Mouse (Mus musculus) MEL-GATA-1-ER (cell line): ENCODE measurements around the gene Camk2g.
"Not testable (repeated sequence)": the region's sequence is repeated elsewhere in the genome, so short reads cannot be mapped to it uniquely, and the experiment has no call there.

Experiments
- DNase-seq: peaks from one replicate; pipeline ENCODE4 v3.0.0-alpha.2; 2012; ENCODE audit warnings: low read depth; ENCODE audit errors: extremely low read depth

The Camk2g gene

DNA sequence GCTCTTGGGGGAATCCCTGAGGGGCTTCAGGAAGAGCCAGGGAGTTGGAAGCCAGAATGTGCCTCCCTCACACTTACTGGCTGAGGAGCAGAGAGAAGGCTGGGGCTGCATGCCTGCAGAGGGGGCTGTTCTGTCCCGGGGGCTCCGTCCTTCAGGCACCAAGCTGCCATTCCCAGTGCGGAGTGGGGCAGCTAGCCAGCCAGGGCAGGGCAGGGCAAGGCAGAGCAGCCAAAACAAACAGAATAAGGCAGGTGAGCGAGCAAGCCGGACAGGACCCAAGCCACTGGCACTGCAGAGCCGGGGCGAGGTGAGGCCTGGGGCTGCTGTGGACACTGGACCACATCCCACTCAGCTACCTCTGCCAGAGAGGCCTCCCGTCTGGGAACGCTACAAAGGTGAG, 52.6 kb downstream of the Camk2g start:
- DNase-seq, result no peak

GRCm38 (mm10) chr14:20738511-20738910, 55.4 kb downstream of the Camk2g start:
- DNase-seq, result no peak

DNA sequence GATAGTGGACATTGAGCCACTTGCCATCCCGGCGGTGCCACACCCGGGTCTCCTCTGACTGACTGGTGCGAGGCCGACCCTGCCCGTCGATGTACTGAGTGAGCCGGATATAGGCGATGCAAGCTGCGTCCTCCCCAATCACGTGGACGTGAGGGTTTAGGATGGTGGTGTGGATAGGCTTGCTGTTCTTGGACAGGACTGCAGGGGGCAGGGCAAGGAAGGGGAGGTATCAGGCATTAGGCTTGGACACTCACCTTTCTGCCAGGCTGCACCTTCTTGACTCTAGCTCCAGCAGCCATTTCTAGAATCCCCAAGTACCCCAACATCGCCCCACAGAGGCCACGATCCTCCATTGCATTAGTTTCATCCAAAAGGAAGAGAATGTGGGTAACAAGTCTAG, 56.6 kb downstream of the Camk2g start:
- DNase-seq, result peak; percentile 10

- DNase-seq, result no peak
These were observed 57.9 kb downstream of the Camk2g start for GRCm38 (mm10) chr14:20735892-20736390.

GRCm38 (mm10) chr14:20735052-20735451, 58.8 kb downstream of the Camk2g start:
- no peak for DNase-seq

- DNase-seq, result peak; percentile 67
These were observed 59.7 kb downstream of the Camk2g start, which contains the start of gene Ndst2 for GRCm38 (mm10) chr14:20733952-20734774. Ndst2 (minus strand) TSS chr14:20734562.

DNA sequence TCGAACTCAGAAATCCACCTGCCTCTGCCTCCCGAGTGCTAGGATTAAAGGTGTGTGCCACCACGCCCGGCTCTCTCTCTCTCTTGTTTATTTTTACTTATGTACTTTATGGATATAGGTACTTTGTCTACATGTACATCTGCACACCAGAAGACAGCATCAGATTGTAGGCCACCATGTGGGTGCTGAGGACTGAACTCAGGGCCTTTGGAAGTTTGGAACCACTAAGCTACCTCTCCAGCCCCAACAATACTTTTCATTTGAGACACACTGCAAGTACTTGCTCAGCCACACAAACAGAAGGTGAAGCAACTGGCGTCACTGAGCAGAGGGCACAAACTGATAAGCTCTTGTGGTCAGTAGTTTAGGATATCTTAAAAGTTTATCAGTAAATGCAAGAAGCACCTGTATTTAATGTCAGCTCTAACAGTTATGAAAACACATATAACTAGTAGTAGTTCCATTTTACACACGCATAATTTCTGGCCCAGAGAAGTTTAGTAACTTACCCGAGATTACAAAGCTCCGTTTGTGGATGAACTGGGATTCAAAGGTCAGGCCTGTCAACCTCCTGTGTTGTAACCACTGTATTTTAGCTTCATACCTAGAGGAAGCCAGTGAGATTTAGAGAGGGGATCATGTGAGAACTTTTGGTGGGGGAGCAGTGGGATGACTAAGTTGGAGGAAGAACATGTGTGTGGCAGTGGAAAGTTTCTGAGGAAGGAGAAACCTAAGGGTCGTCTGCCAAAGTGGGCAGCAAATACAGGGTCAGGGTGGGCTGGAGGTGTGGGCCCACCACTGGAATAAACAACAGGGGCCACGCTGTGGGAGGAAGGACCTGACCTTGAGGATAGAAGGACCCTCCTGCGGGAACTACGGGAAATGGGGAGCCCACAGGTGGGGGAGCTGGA, 60.6 kb downstream of the Camk2g start:
- peak; percentile 82 for DNase-seq

- no peak for DNase-seq
These were observed 62.9 kb downstream of the Camk2g start for GRCm38 (mm10) chr14:20730853-20731602.

- DNase-seq, result no peak
These were observed 64.0 kb downstream of the Camk2g start for GRCm38 (mm10) chr14:20729871-20730270.

- DNase-seq, result no peak
These were observed 68.1 kb downstream of the Camk2g start for GRCm38 (mm10) chr14:20725660-20726339.

DNA sequence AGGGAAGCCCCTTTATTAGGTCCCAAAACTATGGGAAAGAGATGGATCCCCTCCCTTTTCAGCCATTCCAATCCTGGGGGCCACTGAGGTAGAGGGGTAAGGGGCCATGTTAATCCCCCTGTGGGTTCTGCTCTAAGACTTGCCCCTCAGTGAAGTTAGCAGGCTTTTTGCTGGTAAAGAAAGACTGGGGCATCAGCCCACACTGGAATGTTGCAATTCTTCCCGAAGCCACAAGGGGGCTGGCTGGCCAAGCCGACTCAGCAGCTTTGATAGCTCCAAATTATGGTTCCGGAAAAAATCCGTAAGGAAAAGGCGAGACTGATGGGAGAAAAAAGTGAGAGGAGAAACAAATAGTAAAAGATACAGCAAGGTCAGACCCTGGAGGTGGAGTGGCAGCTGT, 69.8 kb downstream of the Camk2g start:
- DNase-seq, result no peak

DNA sequence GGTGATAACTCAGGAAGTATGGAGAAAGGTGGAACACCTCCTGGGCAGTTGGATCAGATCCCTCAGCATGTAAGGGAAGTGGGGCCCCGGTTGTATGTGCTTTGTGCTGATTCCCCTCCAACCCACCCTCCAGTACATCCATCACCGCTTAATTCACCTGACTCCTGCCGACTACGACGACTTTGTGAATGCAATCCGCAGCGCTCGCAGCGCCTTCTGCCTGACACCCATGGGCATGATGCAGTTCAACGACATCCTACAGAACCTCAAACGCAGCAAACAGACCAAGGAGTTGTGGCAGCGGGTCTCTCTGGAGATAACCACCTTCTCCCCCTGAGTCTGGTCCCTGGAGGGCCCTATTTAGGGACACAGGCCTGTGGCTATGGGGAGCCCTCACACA, 70.9 kb downstream of the Camk2g start:
- DNase-seq, result no peak

DNA sequence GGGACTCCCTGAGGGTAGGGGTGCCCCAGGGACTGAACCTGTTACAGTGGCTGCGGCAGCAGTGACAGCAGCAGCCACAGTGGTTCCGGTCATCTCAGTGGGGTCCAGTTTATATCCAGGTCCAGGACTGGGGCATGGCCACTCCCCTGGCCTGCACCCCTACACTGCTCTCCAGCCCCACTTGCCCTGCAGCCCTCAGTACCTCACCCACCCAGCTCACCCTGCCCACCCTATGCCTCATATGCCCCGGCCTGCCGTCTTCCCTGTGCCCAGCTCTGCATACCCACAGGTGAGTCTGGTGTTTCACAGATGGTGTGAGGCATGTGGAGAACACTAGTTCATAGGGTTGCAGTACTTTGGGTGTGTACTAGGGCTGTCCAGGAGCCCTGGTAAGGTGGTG, 72.5 kb downstream of the Camk2g start:
- no peak for DNase-seq

DNA sequence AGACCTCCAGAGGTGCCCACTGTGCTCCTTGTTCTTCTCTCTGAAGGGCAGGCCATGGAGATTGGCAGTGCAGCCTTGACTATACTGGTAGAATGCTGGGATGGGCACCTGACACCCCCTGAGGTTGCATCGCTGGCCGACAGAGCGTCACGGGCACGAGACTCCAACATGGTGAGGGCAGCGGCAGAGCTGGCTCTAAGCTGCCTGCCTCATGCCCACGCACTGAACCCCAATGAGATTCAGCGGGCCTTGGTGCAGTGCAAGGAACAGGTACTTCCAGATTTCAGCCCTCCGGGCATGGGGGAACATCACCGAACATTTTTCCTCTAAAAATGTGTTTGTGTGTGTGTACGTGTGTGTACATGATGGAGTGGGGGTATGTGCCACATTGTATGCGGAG, 74.1 kb downstream of the Camk2g start:
- DNase-seq, result no peak

GRCm38 (mm10) chr14:20718443-20718842, 75.4 kb downstream of the Camk2g start:
- DNase-seq, result no peak

- DNase-seq, result no peak
These were observed 80.1 kb downstream of the Camk2g start for GRCm38 (mm10) chr14:20713832-20714231.

GRCm38 (mm10) chr14:20708239-20708638, 85.6 kb downstream of the Camk2g start:
- no peak for DNase-seq

DNA sequence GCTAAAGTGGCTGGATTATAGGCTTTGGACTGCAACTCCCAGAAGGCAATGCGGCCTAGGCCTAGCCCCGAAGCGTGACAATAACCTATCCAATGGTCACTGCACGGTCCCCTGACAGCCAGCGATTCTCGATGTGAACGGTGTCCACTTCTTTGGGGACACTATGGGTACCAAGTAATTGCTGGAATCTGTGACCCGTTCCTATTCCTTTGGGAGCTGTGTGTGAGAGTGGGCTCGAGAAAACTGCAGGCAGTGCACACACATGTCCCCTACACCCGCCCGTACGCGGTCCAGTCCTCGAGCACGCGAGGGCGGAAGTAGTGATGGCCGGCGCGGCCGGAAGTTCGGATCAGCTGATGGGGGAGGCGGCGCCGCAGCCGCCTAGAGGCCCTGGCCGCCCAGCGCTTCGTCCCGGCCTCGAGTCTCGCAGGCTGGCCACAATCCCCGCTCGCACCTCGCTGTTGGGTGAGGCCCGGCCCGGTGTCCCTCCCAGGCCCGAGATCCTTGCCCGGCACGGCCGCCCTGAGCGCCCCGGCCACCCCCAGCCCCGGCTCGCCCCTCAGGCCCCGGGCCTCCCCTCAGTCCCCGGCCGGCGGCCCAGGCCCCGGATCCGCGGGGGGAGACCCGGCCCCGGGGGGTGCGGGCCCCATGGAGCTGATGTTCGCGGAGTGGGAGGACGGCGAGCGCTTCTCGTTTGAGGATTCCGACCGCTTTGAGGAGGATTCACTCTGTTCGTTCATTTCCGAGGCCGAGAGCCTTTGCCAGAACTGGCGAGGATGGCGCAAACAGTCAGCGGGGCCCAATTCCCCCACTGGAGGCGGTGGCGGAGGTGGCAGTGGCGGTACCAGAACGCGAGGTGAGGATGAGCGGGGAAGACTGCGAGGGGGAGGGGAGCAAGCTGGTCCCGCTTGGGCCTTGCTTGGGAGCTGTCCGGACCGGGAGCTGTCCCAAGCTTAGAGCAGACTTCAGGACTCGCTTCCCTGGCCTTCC, 86.4 kb downstream of the Camk2g start, which contains the start of gene Zswim8:
Gene Zswim8, plus strand, starts transcription at position 352 of the 990 bp plus-strand sequence.
- peak; percentile 79 for DNase-seq

DNA sequence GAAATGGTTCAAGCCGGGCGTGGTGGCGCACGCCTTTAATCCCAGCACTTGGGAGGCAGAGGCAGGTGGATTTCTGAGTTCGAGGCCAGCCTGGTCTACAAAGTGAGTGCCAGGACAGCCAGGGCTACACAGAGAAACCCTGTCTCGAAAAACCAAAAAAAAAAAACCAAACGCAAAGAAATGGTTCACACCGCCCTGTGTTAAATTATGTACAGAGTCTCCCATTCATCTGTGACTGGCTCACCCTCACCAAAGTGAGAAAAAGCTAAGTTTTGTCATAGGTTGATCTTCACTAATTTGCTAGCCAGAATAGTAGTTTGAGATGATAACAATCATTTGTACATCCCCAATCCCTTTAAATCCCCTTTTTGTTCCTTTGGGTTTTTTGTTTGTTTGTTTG, 90.4 kb downstream of the Camk2g start:
- not testable (repeated sequence) for DNase-seq
